Mouse (Mus musculus): ENCODE measurements around the gene Inpp5e.

DNA sequence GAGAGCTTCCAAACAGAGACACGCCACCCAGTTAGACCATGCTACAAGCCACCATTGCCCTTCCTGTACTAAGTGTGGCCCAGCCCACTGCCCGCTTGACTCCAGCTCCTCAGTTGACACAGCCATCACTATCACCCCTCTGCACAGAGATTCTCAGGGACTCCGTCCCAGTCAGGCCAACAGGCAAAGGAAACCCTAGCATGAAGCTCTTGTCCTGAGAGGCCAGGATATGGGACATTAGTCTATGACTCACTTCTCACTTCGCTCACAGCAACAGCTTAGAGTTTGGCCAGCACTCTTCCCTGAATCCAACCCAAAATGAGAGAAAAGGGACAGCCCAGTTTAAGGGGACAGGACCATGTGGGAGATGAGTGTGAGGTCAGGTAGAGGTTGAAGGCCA, 54.6 kb downstream of the Inpp5e start:
- TF ChIP-seq POLR2A (IDR thresholded peaks at IDR 0.05; ENCODE audit: extremely low read depth, insufficient read depth, low read length) (no peak), CTCF (IDR thresholded peaks at IDR 0.05; ENCODE audit: low read depth, low read length) (no peak)
